Mouse (Mus musculus): ENCODE measurements around the gene H2-Eb2. TPM values are rescaled to one million over a fixed set of nuclear protein-coding genes. Genes with fewer than 3 reads are reported as not detected.

The H2-Eb2 gene
- polyA plus RNA-seq, 1 experiment, result 10.0 TPM

- no peaks in the 10 kb centered on the region for H3K27me3 ChIP-seq (ENCODE audit: control insufficient read depth, insufficient read depth, low read length)
- WGBS, result 93% methylated on average over 15 of the region's 15 CpGs
Measured at GRCm38 (mm10) chr17:34362954-34363546, 37.6 kb downstream of the H2-Eb2 start.

GRCm38 (mm10) chr17:34363676-34364310 is 38.3 kb downstream of the H2-Eb2 start:
- 77% methylated on average over 3 of the region's 3 CpGs for WGBS
- no peak for DNase-seq
- Histone ChIP-seq H3K27ac (ENCODE audit: control insufficient read depth, insufficient read depth, low read length) (no peak overlapping the region), H3K36me3 (ENCODE audit: control insufficient read depth, insufficient read depth, low read length) (no peaks in the 10 kb centered on the region), H3K27me3 (ENCODE audit: control insufficient read depth, insufficient read depth, low read length) (no peaks in the 10 kb centered on the region), H3K4me1 (replicated peaks; ENCODE audit: control insufficient read depth, insufficient read depth, low read length) (peaks cover 5% of the 10 kb centered on the region), H3K4me3 (ENCODE audit: control insufficient read depth, insufficient read depth, low read length) (no peak overlapping the region)
- TF ChIP-seq CTCF (IDR thresholded peaks at IDR 0.05; ENCODE audit: borderline replicate concordance, control insufficient read depth, extremely low read depth, insufficient read depth, low read length, poor library complexity), result no peak
- no peak for TF ChIP-seq POLR2A (IDR thresholded peaks at IDR 0.05; ENCODE audit: control insufficient read depth, extremely low read depth, insufficient read depth, low read length, poor library complexity)

More at GRCm38 (mm10) chr17:34362954-34363546, 37.6 kb downstream of the H2-Eb2 start:
- no peak for DNase-seq
- Histone ChIP-seq H3K4me1 (replicated peaks; ENCODE audit: control insufficient read depth, insufficient read depth, low read length) (no peaks in the 10 kb centered on the region), H3K36me3 (ENCODE audit: control insufficient read depth, insufficient read depth, low read length) (no peaks in the 10 kb centered on the region), H3K27ac (ENCODE audit: control insufficient read depth, insufficient read depth, low read length) (no peak overlapping the region), H3K4me3 (ENCODE audit: control insufficient read depth, insufficient read depth, low read length) (no peak overlapping the region)
- TF ChIP-seq CTCF (IDR thresholded peaks at IDR 0.05; ENCODE audit: borderline replicate concordance, control insufficient read depth, extremely low read depth, insufficient read depth, low read length, poor library complexity) (no peak), POLR2A (IDR thresholded peaks at IDR 0.05; ENCODE audit: control insufficient read depth, extremely low read depth, insufficient read depth, low read length, poor library complexity) (no peak)

DNA sequence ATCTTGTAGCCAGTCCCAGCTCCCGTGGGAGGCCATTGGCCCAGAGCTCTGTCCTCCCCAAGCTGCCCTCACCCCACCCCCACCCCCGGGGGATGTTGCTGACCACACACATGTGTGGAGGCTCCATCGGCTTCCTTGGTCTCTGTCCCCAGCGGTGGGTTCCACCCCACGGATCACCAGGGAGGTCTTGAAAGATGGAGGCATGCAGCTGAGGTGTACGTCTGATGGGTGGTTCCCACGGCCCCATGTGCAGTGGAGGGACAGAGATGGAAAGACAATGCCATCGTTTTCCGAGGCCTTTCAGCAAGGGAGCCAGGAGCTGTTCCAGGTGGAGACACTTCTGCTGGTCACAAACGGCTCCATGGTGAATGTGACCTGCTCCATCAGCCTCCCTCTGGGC is 39.6 kb downstream of the H2-Eb2 start:
- Histone ChIP-seq H3K36me3 (ENCODE audit: control insufficient read depth, insufficient read depth, low read length) (no peaks in the 10 kb centered on the region), H3K4me3 (ENCODE audit: control insufficient read depth, insufficient read depth, low read length) (no peak overlapping the region), H3K27me3 (ENCODE audit: control insufficient read depth, insufficient read depth, low read length) (no peaks in the 10 kb centered on the region), H3K4me1 (replicated peaks; ENCODE audit: control insufficient read depth, insufficient read depth, low read length) (peaks cover 5% of the 10 kb centered on the region), H3K27ac (ENCODE audit: control insufficient read depth, insufficient read depth, low read length) (no peak overlapping the region)
- 86% methylated on average over 10 of the region's 10 CpGs for WGBS
- DNase-seq, result no peak
- TF ChIP-seq POLR2A (IDR thresholded peaks at IDR 0.05; ENCODE audit: control insufficient read depth, extremely low read depth, insufficient read depth, low read length, poor library complexity) (no peak), CTCF (IDR thresholded peaks at IDR 0.05; ENCODE audit: borderline replicate concordance, control insufficient read depth, extremely low read depth, insufficient read depth, low read length, poor library complexity) (no peak)

GRCm38 (mm10) chr17:34370563-34370962 is 45.1 kb downstream of the H2-Eb2 start:
- TF ChIP-seq POLR2A (IDR thresholded peaks at IDR 0.05; ENCODE audit: control insufficient read depth, extremely low read depth, insufficient read depth, low read length, poor library complexity), result no peak
- no peak for TF ChIP-seq CTCF (IDR thresholded peaks at IDR 0.05; ENCODE audit: borderline replicate concordance, control insufficient read depth, extremely low read depth, insufficient read depth, low read length, poor library complexity)
- no peaks in the 10 kb centered on the region for H3K27me3 ChIP-seq (ENCODE audit: control insufficient read depth, insufficient read depth, low read length)
- no peak overlapping the region for H3K27ac ChIP-seq (ENCODE audit: control insufficient read depth, insufficient read depth, low read length)
- H3K36me3 ChIP-seq (ENCODE audit: control insufficient read depth, insufficient read depth, low read length), result no peaks in the 10 kb centered on the region
- 94% methylated on average over 4 of the region's 4 CpGs for WGBS
- no peak overlapping the region for H3K4me3 ChIP-seq (ENCODE audit: control insufficient read depth, insufficient read depth, low read length)
- no peak for DNase-seq
- peaks cover 5% of the 10 kb centered on the region for H3K4me1 ChIP-seq (replicated peaks; ENCODE audit: control insufficient read depth, insufficient read depth, low read length)

DNA sequence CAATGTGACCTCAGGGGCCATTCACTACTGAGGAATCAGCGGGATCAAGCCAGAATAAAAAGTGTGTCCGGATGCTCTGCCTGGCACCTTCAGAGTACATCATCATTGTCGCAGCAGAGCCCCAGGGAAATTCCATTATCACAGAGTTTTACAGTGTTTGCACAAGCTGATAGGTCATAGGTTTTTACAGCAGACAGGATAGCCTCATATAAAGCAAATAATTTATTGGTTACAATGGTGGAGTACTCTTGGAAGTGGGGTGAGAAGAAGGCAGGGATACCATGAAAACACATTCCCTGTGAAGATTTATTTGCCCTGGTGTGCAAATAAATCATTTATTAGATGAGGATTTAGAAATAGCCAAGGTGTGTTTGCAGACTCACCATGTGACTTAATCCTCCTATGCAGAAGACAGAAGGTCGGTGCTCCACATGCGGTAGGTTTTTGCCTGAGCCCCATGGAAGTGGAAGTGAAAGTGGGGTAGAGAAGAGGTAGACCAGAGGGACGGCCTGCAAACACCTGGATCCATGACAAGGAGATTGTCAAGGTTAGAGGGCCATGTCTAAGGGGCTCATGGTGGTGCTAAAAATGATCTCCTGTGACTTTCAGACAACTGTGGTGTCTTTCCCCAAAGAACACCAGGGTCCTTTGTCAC is 47.7 kb downstream of the H2-Eb2 start:
- TF ChIP-seq POLR2A (IDR thresholded peaks at IDR 0.05; ENCODE audit: control insufficient read depth, extremely low read depth, insufficient read depth, low read length, poor library complexity), result no peak
- TF ChIP-seq CTCF (IDR thresholded peaks at IDR 0.05; ENCODE audit: borderline replicate concordance, control insufficient read depth, extremely low read depth, insufficient read depth, low read length, poor library complexity), result no peak
- H3K27me3 ChIP-seq (ENCODE audit: control insufficient read depth, insufficient read depth, low read length), result no peaks in the 10 kb centered on the region
- H3K36me3 ChIP-seq (ENCODE audit: control insufficient read depth, insufficient read depth, low read length), result no peaks in the 10 kb centered on the region
- H3K4me1 ChIP-seq (replicated peaks; ENCODE audit: control insufficient read depth, insufficient read depth, low read length), result peaks cover 5% of the 10 kb centered on the region
- no peak overlapping the region for H3K4me3 ChIP-seq (ENCODE audit: control insufficient read depth, insufficient read depth, low read length)
- 87% methylated on average over 6 of the region's 6 CpGs for WGBS
- no peak overlapping the region for H3K27ac ChIP-seq (ENCODE audit: control insufficient read depth, insufficient read depth, low read length)
- no peak for DNase-seq

- Histone ChIP-seq H3K36me3 (ENCODE audit: control insufficient read depth, insufficient read depth, low read length) (no peaks in the 10 kb centered on the region), H3K4me1 (replicated peaks; ENCODE audit: control insufficient read depth, insufficient read depth, low read length) (no peaks in the 10 kb centered on the region), H3K27me3 (ENCODE audit: control insufficient read depth, insufficient read depth, low read length) (no peaks in the 10 kb centered on the region), H3K4me3 (ENCODE audit: control insufficient read depth, insufficient read depth, low read length) (no peak within 1 kb of the TSS), H3K27ac (ENCODE audit: control insufficient read depth, insufficient read depth, low read length) (no peak within 1 kb of the TSS)
- TF ChIP-seq POLR2A (IDR thresholded peaks at IDR 0.05; ENCODE audit: control insufficient read depth, extremely low read depth, insufficient read depth, low read length, poor library complexity) (no peak), CTCF (IDR thresholded peaks at IDR 0.05; ENCODE audit: borderline replicate concordance, control insufficient read depth, extremely low read depth, insufficient read depth, low read length, poor library complexity) (no peak)
- no peak for DNase-seq
- 82% methylated on average over 2 of the region's 2 CpGs for WGBS
Measured at GRCm38 (mm10) chr17:34376847-34377246, 51.4 kb downstream of the H2-Eb2 start, which contains the start of gene Btnl1. Btnl1 (plus strand) TSS chr17:34377132.
